Mouse (Mus musculus) limb, embryonic 14.5 days (tissue): ENCODE measurements around the gene Iqsec1. TPM values are rescaled to one million over a fixed set of nuclear protein-coding genes. Genes with fewer than 3 reads are reported as not detected.

Source experiments
- ATAC-seq: fragments of 200-750 bp; cut with Nextera tagmentation; 2 replicates; pipeline ENCODE4 v1.8.0; 2017; ENCODE audit warnings: low read depth, moderate number of reproducible peaks, moderate TSS enrichment; ENCODE audit not compliant: low FRiP score
- DNase-seq: peaks from one replicate; pipeline ENCODE4 v3.0.0-alpha.2; 2015; ENCODE audit warnings: low spot score
- H3K27ac ChIP-seq: fragments of 300-500 bp; sonication (generic); replicated peaks from 2 replicates; pipeline ENCODE4 v1.5.1; 2014; ENCODE audit warnings: low read depth, mild to moderate bottlenecking, low read length, moderate library complexity, mixed read lengths
- H3K27me3 ChIP-seq: fragments of 300-500 bp; sonication (generic); 2 replicates; pipeline ENCODE4 v1.6.1; 2014; ENCODE audit warnings: low read length, mixed read lengths; ENCODE audit not compliant: control insufficient read depth, insufficient read depth
- H3K36me3 ChIP-seq: fragments of 300-500 bp; sonication (generic); 2 replicates; pipeline ENCODE4 v1.6.1; 2014; ENCODE audit warnings: mild to moderate bottlenecking, low read length, moderate library complexity, mixed read lengths; ENCODE audit not compliant: control insufficient read depth, insufficient read depth
- H3K4me1 ChIP-seq: fragments of 300-500 bp; sonication (generic); 2 replicates; pipeline ENCODE4 v1.6.1; 2014; ENCODE audit warnings: antibody characterized with exemption, low read length, mixed read lengths; ENCODE audit not compliant: control insufficient read depth, insufficient read depth
- H3K4me2 ChIP-seq: fragments of 300-500 bp; sonication (generic); replicated peaks from 2 replicates; pipeline ENCODE4 v1.6.1; 2014; ENCODE audit warnings: low read depth, mild to moderate bottlenecking, low read length, moderate library complexity; ENCODE audit not compliant: severe bottlenecking
- H3K4me3 ChIP-seq: fragments of 300-500 bp; sonication (generic); replicated peaks from 2 replicates; pipeline ENCODE4 v1.5.1; 2014; ENCODE audit warnings: low read length
- H3K9ac ChIP-seq: fragments of 300-500 bp; sonication (generic); 2 replicates; pipeline ENCODE4 v1.6.1; 2014; ENCODE audit warnings: mild to moderate bottlenecking, low read depth, low read length, moderate library complexity; ENCODE audit not compliant: severe bottlenecking
- H3K9me3 ChIP-seq: fragments of 300-500 bp; sonication (generic); 2 replicates; pipeline ENCODE4 v1.6.1; 2016; ENCODE audit warnings: low read length; ENCODE audit not compliant: control insufficient read depth
- POLR2A ChIP-seq: fragments of 200-500 bp; IDR thresholded peaks from 2 replicates; pipeline ENCODE4 v1.8.0; 2012; ENCODE audit warnings: inconsistent platforms, mild to moderate bottlenecking, moderate library complexity, borderline replicate concordance; ENCODE audit not compliant: insufficient read depth, insufficient read length; ENCODE audit errors: extremely low read depth
- WGBS: fragments of 180-500 bp; shearing (Covaris S2); extraction: QIAGEN DNeasy Blood & Tissue Kit; methylation state at CpG from one replicate; pipeline ENCODE4 v1.1.7; 2014; 5-methylcytosine and 5-hydroxymethylcytosine counted together
- polyA plus RNA-seq, 2 experiments: library from polyadenylated mRNA; depleted of rRNA in 1 of 2; stranded (reverse) in 1 of 2; unstranded in 1 of 2; fragments of >200 nt; fragmentation: Nextera tagmentation in 1 of 2; extraction: Ambion mirVana in 1 of 2; gene quantifications; 2 replicates each; pipeline versions ENCODE4 v1.2.1 to v1.2.3; 2012 to 2014

Gene Iqsec1
- polyA plus RNA-seq, 2 experiments, result 17.3 to 58.2 TPM

- 88% methylated on average over 9 of the region's 9 CpGs for WGBS
- no peak for TF ChIP-seq POLR2A
- no peaks in the 10 kb centered on the region for H3K27me3 ChIP-seq
- H3K36me3 ChIP-seq, result 0 out of 2 replicates have a peak, but pooled peaks cover 4% of the 10 kb centered on the region
- H3K4me2 ChIP-seq, result no peak overlapping the region
- no peaks in the 10 kb centered on the region for H3K9me3 ChIP-seq
- no peak for ATAC-seq
- peaks cover 73% of the 10 kb centered on the region for H3K4me1 ChIP-seq
- no peak for DNase-seq
- no peak overlapping the region for H3K4me3 ChIP-seq
- no peak overlapping the region for H3K9ac ChIP-seq
- no peak overlapping the region for H3K27ac ChIP-seq
These were observed 278.3 kb downstream of the Iqsec1 start for GRCm38 (mm10) chr6:90709929-90710777.

- peaks cover 78% of the 10 kb centered on the region for H3K4me1 ChIP-seq
- H3K9me3 ChIP-seq, result no peaks in the 10 kb centered on the region
- TF ChIP-seq POLR2A, result no peak
- DNase-seq (no peak), ATAC-seq (no peak)
- H3K36me3 ChIP-seq, result no peaks in the 10 kb centered on the region
- no peak overlapping the region for H3K4me3 ChIP-seq
- no peak overlapping the region for H3K4me2 ChIP-seq
- H3K9ac ChIP-seq, result no peak overlapping the region
- no peaks in the 10 kb centered on the region for H3K27me3 ChIP-seq
- no peak overlapping the region for H3K27ac ChIP-seq
These were observed 280.3 kb downstream of the Iqsec1 start for GRCm38 (mm10) chr6:90708061-90708618.

GRCm38 (mm10) chr6:90707143-90707542 is 281.3 kb downstream of the Iqsec1 start:
- Histone ChIP-seq H3K27me3 (no peaks in the 10 kb centered on the region), H3K4me1 (peaks cover 78% of the 10 kb centered on the region), H3K4me3 (no peak overlapping the region), H3K9ac (no peak overlapping the region), H3K27ac (peak overlapping the region; percentile 76), H3K36me3 (no peaks in the 10 kb centered on the region), H3K9me3 (no peaks in the 10 kb centered on the region), H3K4me2 (no peak overlapping the region)
- peak; percentile 13; the same call in 1 of the 2 replicates for ATAC-seq
- WGBS, result 55% methylated on average over 4 of the region's 4 CpGs
- TF ChIP-seq POLR2A, result no peak
- no peak for DNase-seq

GRCm38 (mm10) chr6:90706490-90706889 is 282.0 kb downstream of the Iqsec1 start:
- peaks cover 75% of the 10 kb centered on the region for H3K4me1 ChIP-seq
- no peak for TF ChIP-seq POLR2A
- H3K9me3 ChIP-seq, result no peaks in the 10 kb centered on the region
- no peaks in the 10 kb centered on the region for H3K27me3 ChIP-seq
- no peak overlapping the region for H3K4me2 ChIP-seq
- no peak overlapping the region for H3K9ac ChIP-seq
- H3K4me3 ChIP-seq, result no peak overlapping the region
- H3K27ac ChIP-seq, result peak overlapping the region; percentile 76
- no peaks in the 10 kb centered on the region for H3K36me3 ChIP-seq
- WGBS, result 53% methylated on average over 10 of the region's 10 CpGs
- DNase-seq, result peak; percentile 69
- no peak; the same call in 1 of the 2 replicates for ATAC-seq

- Histone ChIP-seq H3K9ac (no peak overlapping the region), H3K9me3 (no peaks in the 10 kb centered on the region), H3K4me3 (no peak overlapping the region), H3K4me2 (no peak overlapping the region), H3K4me1 (peaks cover 72% of the 10 kb centered on the region), H3K27me3 (no peaks in the 10 kb centered on the region), H3K27ac (peak overlapping the region; percentile 76), H3K36me3 (no peaks in the 10 kb centered on the region)
- ATAC-seq (no peak), DNase-seq (no peak)
- TF ChIP-seq POLR2A, result no peak
- 82% methylated on average over 3 of the region's 3 CpGs for WGBS
These were observed 282.7 kb downstream of the Iqsec1 start for GRCm38 (mm10) chr6:90705738-90706137.
